ENCODE assay signal across 8 mouse cellular contexts in genomic region chr19:24225305-24225696, GRCm38 (mm10). TPM values are rescaled to one million over a fixed set of nuclear protein-coding genes. Genes with fewer than 3 reads are reported as not detected.
A peak's percentile ranks its signal among the peaks of the same experiment; 100 is the strongest.
DNase-seq lines count a peak whose midpoint lies in the region; ATAC-seq and TF ChIP-seq lines count a peak whose summit lies in the region.

No protein-coding gene starts in this region.

- DNase-seq in ES-E14 (ENCODE audit: low read depth, low spot score) = peak; percentile 92
- DNase-seq in brain, embryonic 14.5 days (ENCODE audit: low read depth) = peak; percentile 53
- peak; percentile 65 for DNase-seq in heart, adult 8-10 months (ENCODE audit: low spot score)
- DNase-seq in kidney, adult 2 months = peak; percentile 87
- DNase-seq in ovary, postnatal 14 days (ENCODE audit: low spot score) = peak; percentile 29
- no peak for DNase-seq in cerebellum, adult 8-10 months
- DNase-seq in left cerebral cortex, adult 18-20 months (ENCODE audit: low spot score in 2 of 2) = no peak

- 1% methylated on average over 17 of the region's 17 CpGs for WGBS in kidney, adult 2 months
- 2% methylated on average over 17 of the region's 17 CpGs for WGBS in lung, embryonic 15.5 days

- H3K27ac ChIP-seq in ES-E14 (ENCODE audit: insufficient read depth, low read depth, low read length, poor library complexity, severe bottlenecking) = peak overlapping the region; percentile 100
- peak overlapping the region; percentile 94 for H3K27ac ChIP-seq in kidney, adult 2 months (ENCODE audit: insufficient read depth, low read depth, low read length)
- peak overlapping the region; percentile 96 for H3K27ac ChIP-seq in lung, embryonic 15.5 days

- H3K27me3 ChIP-seq in kidney, adult 2 months (replicated peaks; ENCODE audit: control insufficient read depth, insufficient read depth, low read length) = no peaks in the 10 kb centered on the region
- H3K27me3 ChIP-seq in lung, embryonic 15.5 days = peaks cover 23% of the 10 kb centered on the region

- H3K9me3 ChIP-seq in ES-E14 (ENCODE audit: control insufficient read depth, insufficient read depth, low read depth, low read length) = no peaks in the 10 kb centered on the region
- H3K9me3 ChIP-seq in lung, embryonic 15.5 days = no peaks in the 10 kb centered on the region

- H3K9ac ChIP-seq in ES-E14 (ENCODE audit: insufficient read depth, low read depth, low read length, poor library complexity, severe bottlenecking) = peak overlapping the region; percentile 84
- H3K9ac ChIP-seq in lung, embryonic 15.5 days = peak overlapping the region; percentile 34; the same call in 1 of the 2 replicates

- in situ Hi-C loops in ES-E14 (cut with MboI; ENCODE audit: low sequenced_read_pairs in 2 of 2, unreplicated experiment in 2 of 2) = no loop called here

- no peaks in the 10 kb centered on the region for H3K36me3 ChIP-seq in ES-E14 (ENCODE audit: control insufficient read depth, insufficient read depth, low read length, poor library complexity, severe bottlenecking)
- H3K36me3 ChIP-seq in kidney, adult 2 months (ENCODE audit: control insufficient read depth, insufficient read depth, low read length) = no peaks in the 10 kb centered on the region
- no peaks in the 10 kb centered on the region for H3K36me3 ChIP-seq in lung, embryonic 15.5 days

- peaks cover 4 to 10% of the 10 kb centered on the region in 2 experiments for H3K4me1 ChIP-seq in ES-E14 (ENCODE audit: control insufficient read depth in 2 of 2, insufficient read depth in 2 of 2, low read length in 2 of 2, poor library complexity in 1 of 2)
- H3K4me1 ChIP-seq in kidney, adult 2 months (ENCODE audit: control insufficient read depth, insufficient read depth, low read length) = peaks cover 6% of the 10 kb centered on the region; the same call in 1 of the 2 replicates
- peaks cover 34% of the 10 kb centered on the region for H3K4me1 ChIP-seq in lung, embryonic 15.5 days

- peak; percentile 75; the same call in 1 of the 2 replicates for ATAC-seq in lung, embryonic 15.5 days (ENCODE audit: borderline replicate concordance, extremely low read depth, low FRiP score, low TSS enrichment)

- no peak for TF ChIP-seq CTCF in brain, embryonic 14.5 days (IDR thresholded peaks at IDR 0.05; ENCODE audit: borderline replicate concordance, extremely low read depth, insufficient read depth, insufficient read length)
- no peak for TF ChIP-seq CTCF in kidney, adult 2 months (conservative IDR thresholded peaks at IDR 0.05; ENCODE audit: insufficient read depth, insufficient read length, low read depth, low read length)

- peak overlapping the region; percentile 82 for H3K4me2 ChIP-seq in lung, embryonic 15.5 days

- no peak for TF ChIP-seq POLR2A in brain, embryonic 14.5 days (IDR thresholded peaks at IDR 0.05; ENCODE audit: borderline replicate concordance, extremely low read depth, insufficient read depth, insufficient read length, poor library complexity, severe bottlenecking)
- TF ChIP-seq POLR2A in kidney, adult 2 months (IDR thresholded peaks at IDR 0.05; ENCODE audit: low read depth, low read length) = no peak

- peak overlapping the region; percentile 90 for H3K4me3 ChIP-seq in ES-E14 (ENCODE audit: insufficient read depth in 1 of 2, low read depth in 1 of 2, low read length in 2 of 2, poor library complexity in 1 of 2, severe bottlenecking in 1 of 2)
- peak overlapping the region; percentile 86 for H3K4me3 ChIP-seq in kidney, adult 2 months (ENCODE audit: insufficient read depth, low read depth, low read length)
- peak overlapping the region; percentile 69 for H3K4me3 ChIP-seq in lung, embryonic 15.5 days

TF ChIP-seq in ES-E14, 5 proteins besides CTCF, POLR2A, EP300 and RAD21:
- TF ChIP-seq ZC3H11A (IDR thresholded peaks at IDR 0.05; ENCODE audit: borderline replicate concordance, low read depth, low read length) (no peak), CHD2 (IDR thresholded peaks at IDR 0.05; ENCODE audit: low read depth, low read length) (peak; percentile 49; the same call in 1 of the 2 replicates), MAFK (IDR thresholded peaks at IDR 0.05; ENCODE audit: insufficient read depth, low read depth, low read length) (peak; percentile 75)

RNA-seq across cellular contexts. Expression of gene Tjp2, which starts 0.5 kb away (rescaled TPM):
- total RNA-seq in ES-E14 (2012; rRNA removed) = 97.3 and 104 TPM in 2 replicates
- polyA plus RNA-seq in brain, embryonic 14.5 days (2012; rRNA removed) = 10.5 and 12.9 TPM in 2 replicates
- 10 to 100 TPM; 15.8 to 17.4 (median 17.0) TPM for total RNA-seq in heart, adult 8-10 months (2022)
- 13.0 and 13.4 TPM in 2 replicates for polyA plus RNA-seq in kidney, adult 2 months (2012; rRNA removed)
- 36.6 and 38.6 TPM in 2 replicates for polyA plus RNA-seq in lung, embryonic 15.5 days (2015; fragmentation: Nextera tagmentation; extraction: Ambion mirVana)
- 10 to 100 TPM; 16.9 to 22.2 TPM for total RNA-seq in left cerebral cortex, adult 18-20 months (2021)

RNA-seq across cellular contexts. Expression of gene Fxn, which starts 55.1 kb away (rescaled TPM):
- 10.9 and 16.4 TPM in 2 replicates for total RNA-seq in ES-E14 (2012; rRNA removed)
- polyA plus RNA-seq in brain, embryonic 14.5 days (2012; rRNA removed) = 20.7 and 25.3 TPM in 2 replicates
- 10 to 100 TPM; 26.4 to 31.2 (median 29.3) TPM for total RNA-seq in heart, adult 8-10 months (2022)
- 25.7 and 29.2 TPM in 2 replicates for polyA plus RNA-seq in kidney, adult 2 months (2012; rRNA removed)
- polyA plus RNA-seq in lung, embryonic 15.5 days (2015; fragmentation: Nextera tagmentation; extraction: Ambion mirVana) = 52.3 and 54.6 TPM in 2 replicates
- total RNA-seq in left cerebral cortex, adult 18-20 months (2021) = 1 to 10 TPM; 7.7 to 9.2 TPM

Comparison
In these comparisons a context has a peak if more than half of its experiments do, and no peak if none do; other contexts are left out.
1. DNase-seq: peak in ES-E14 (single experiment), brain, embryonic 14.5 days (single experiment), heart, adult 8-10 months (single experiment), kidney, adult 2 months (single experiment) and ovary, postnatal 14 days (single experiment); none in cerebellum, adult 8-10 months (single experiment) and left cerebral cortex, adult 18-20 months (0 of 2).
2. Peak in every context shown above with its lines, with median percentiles within 50 percentile points of each other: H3K27ac ChIP-seq and H3K4me3 ChIP-seq.